Mouse (Mus musculus) inflammation-experienced regulatory T-cells, adult 16 weeks (primary cell): Measurements from ENCODE around the gene Nupl1. TPM values are rescaled to one million over a fixed set of nuclear protein-coding genes. Genes with fewer than 3 reads are reported as not detected.

Source experiments
- polyA plus RNA-seq: library from polyadenylated mRNA; unstranded; fragments of 100-300 nt; shearing (Covaris generic); gene quantifications from one replicate; pipeline ENCODE4 v1.2.1, GENCODE M21; 2017

Gene Nupl1
- not detected for polyA plus RNA-seq

DNA sequence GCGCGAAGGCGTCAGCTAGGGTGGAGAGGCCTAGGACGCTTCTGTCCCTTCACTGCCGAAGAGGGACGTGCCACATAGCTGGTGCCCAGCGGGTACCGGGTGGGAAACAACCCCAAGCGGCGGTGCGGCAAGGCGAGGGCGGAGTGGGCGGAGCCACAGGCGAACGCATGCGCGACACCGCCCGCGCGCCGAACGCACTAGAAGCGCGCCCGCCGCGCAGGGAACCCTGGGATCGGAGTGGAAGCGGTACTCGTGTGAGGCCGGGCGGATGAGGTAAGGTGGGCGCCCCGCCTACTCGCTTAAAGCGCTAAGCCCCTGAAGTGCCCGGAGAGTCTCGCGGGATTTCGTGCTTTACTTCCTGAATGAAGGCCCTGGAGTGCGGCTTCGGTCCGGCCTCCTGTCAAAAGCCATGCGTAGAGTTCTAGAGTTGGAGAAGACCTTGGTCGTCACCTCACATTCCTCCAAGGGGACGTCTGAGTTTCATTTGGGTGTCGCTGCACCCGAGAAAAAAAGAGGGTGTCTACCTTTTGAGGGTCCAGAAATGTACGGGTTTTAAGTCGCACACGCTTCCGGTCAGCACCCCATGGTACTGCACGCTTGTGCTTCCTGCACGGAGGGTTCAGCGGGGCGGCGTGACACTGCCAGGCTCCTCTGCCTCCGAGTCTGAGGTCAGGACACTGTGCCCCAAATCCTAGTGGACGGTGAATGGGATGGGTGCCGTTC is at the start of gene Nupl1, which contains the start of gene Gm49336:
TSS of gene Nupl1 (minus strand) at position 151 of the 723 bp plus-strand sequence.
TSS of gene Gm49336 (minus strand) at position 227 of the 723 bp plus-strand sequence.

DNA sequence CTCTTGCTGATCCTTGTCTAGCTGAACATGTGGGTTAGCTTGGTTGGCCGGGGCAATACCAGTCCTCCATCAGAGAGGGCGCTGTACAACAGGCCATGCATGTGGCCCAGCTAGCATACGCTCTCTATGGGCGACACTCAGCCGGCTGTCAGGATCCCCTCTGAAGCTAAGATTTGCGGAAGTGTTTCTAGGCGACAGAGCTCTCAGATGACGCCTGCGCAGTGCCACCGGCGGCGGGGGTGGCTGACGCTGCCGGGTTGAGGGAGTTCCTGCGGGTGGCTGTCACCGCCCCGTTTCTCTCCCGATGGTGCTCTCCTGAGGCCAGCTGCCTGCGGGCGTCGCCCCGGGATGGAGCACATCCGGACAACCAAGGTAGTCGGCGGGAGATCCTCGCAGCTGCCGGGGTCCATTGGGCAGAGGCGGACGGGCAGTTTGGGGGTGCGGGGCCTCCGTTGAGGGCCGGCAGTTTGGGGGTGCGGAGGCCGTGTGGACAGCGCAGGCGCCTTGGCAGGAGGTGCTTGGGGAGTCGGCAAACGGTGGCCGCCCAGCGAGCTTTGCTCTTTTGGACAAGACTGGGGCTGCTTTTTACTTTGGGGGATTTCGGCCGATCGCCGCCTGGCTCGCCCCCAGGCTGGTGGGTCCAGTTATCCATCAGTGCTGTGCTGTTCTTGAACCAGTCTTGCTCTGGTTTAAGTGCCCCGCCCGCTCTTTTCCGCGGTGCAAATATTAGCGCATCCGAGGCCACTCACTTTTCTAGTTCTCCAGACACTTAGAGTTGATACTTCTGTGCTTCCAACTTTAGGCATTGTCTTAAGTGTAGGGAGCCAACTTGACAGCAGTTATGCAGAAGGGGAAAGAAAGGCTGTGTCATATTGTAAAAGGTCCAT is 14.0 kb upstream of the Nupl1 start, which contains the start of gene Mtmr6:
TSS of gene Mtmr6 (plus strand) at position 239 of the 887 bp plus-strand sequence.

GRCm38 (mm10) chr14:60196884-60197283 is 54.3 kb downstream of the Nupl1 start, which contains the start of gene Atp8a2:
Gene Atp8a2 (minus strand): TSS chr14:60197179.

Other genes starting within 250 kb of the Nupl1 start
- gene Atp8a2, start 54.3 kb downstream of the Nupl1 start, polyA plus RNA-seq = 1.2 TPM
- 62.9 TPM for gene Gm49336, start 76 bp upstream of the Nupl1 start, polyA plus RNA-seq
- gene Mtmr6, start 13.8 kb upstream of the Nupl1 start, polyA plus RNA-seq = 82.8 TPM
- not detected for gene Amer2, start 121.8 kb upstream of the Nupl1 start, polyA plus RNA-seq